ENCODE assay signal across 11 mouse cellular contexts in the genomic region with DNA sequence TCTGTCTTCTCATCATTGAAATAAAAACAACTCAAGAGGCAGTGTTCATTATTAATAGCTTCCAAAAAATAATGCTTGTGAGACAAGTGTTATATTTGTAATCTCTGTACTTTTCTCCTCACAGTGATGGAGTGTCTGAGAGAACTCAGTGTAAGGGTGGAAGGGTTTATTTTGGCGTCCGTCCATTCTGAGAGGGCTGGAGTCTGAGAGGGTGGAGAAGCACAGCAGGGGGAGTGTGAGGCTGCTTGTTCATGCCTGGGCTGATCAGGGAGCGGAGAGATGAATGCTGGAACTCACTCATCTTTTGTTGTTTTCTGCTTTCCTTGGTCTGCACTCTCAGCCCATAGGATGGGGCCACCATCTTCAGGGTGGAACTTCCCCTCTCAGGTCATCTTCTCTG. TPM values are rescaled to one million over a fixed set of nuclear protein-coding genes. Genes with fewer than 3 reads are reported as not detected.
A peak's percentile ranks its signal among the peaks of the same experiment; 100 is the strongest.
DNase-seq lines count a peak whose midpoint lies in the region; ATAC-seq and TF ChIP-seq lines count a peak whose summit lies in the region.
"Had no signal": no experiment of that assay in that cellular context is flagged by ENCODE, and none has a peak within 500 bp of the region (broad histone marks: within the 10 kb centered on the region; RNA-seq: fewer than 3 reads in every experiment).

No protein-coding gene starts in this region.

- H3K9ac ChIP-seq in midbrain, embryonic 14.5 days (replicated peaks; ENCODE audit: low read length) = no peak overlapping the region
- no peak overlapping the region for H3K9ac ChIP-seq in midbrain, embryonic 11.5 days (ENCODE audit: low read length)
- no peak overlapping the region for H3K9ac ChIP-seq in intestine, postnatal 0 days (ENCODE audit: low read depth, low read length)
- no peak overlapping the region for H3K9ac ChIP-seq in neural tube, embryonic 15.5 days (replicated peaks)
- no peak overlapping the region for H3K9ac ChIP-seq in liver, embryonic 12.5 days
- H3K9ac ChIP-seq: liver, embryonic 15.5 days had no signal

- H3K27ac ChIP-seq in midbrain, embryonic 14.5 days (replicated peaks; ENCODE audit: low read depth, low read length) = no peak overlapping the region
- no peak overlapping the region for H3K27ac ChIP-seq in midbrain, embryonic 11.5 days (ENCODE audit: low read depth, low read length)
- no peak overlapping the region for H3K27ac ChIP-seq in intestine, postnatal 0 days (ENCODE audit: low read depth, low read length)
- no peak overlapping the region for H3K27ac ChIP-seq in neural tube, embryonic 15.5 days (replicated peaks)
- no peak overlapping the region for H3K27ac ChIP-seq in liver, embryonic 12.5 days
- H3K27ac ChIP-seq: liver, embryonic 15.5 days had no signal

- peak; percentile 40 for TF ChIP-seq CTCF in intestine, postnatal 0 days (IDR thresholded peaks at IDR 0.05; ENCODE audit: low read depth)

- no peaks in the 10 kb centered on the region for H3K9me3 ChIP-seq in midbrain, embryonic 14.5 days (ENCODE audit: control insufficient read depth, low read length)
- no peaks in the 10 kb centered on the region for H3K9me3 ChIP-seq in midbrain, embryonic 11.5 days (ENCODE audit: control insufficient read depth, low read length)
- no peaks in the 10 kb centered on the region for H3K9me3 ChIP-seq in intestine, postnatal 0 days (ENCODE audit: control insufficient read depth)
- H3K9me3 ChIP-seq in neural tube, embryonic 15.5 days (replicated peaks) = no peaks in the 10 kb centered on the region
- no peaks in the 10 kb centered on the region for H3K9me3 ChIP-seq in liver, embryonic 12.5 days (replicated peaks)
- H3K9me3 ChIP-seq: liver, embryonic 15.5 days had no signal

- no peaks in the 10 kb centered on the region for H3K36me3 ChIP-seq in midbrain, embryonic 14.5 days (ENCODE audit: control insufficient read depth, insufficient read depth, low read length)
- H3K36me3 ChIP-seq in midbrain, embryonic 11.5 days (ENCODE audit: control insufficient read depth, insufficient read depth, low read length) = no peaks in the 10 kb centered on the region
- H3K36me3 ChIP-seq in intestine, postnatal 0 days (ENCODE audit: control insufficient read depth, insufficient read depth) = no peaks in the 10 kb centered on the region; the same call in 1 of the 2 replicates
- 0 out of 2 replicates have a peak, but pooled peaks cover 2% of the 10 kb centered on the region for H3K36me3 ChIP-seq in neural tube, embryonic 15.5 days
- no peaks in the 10 kb centered on the region for H3K36me3 ChIP-seq in liver, embryonic 12.5 days
- H3K36me3 ChIP-seq: liver, embryonic 15.5 days had no signal

- no peaks in the 10 kb centered on the region for H3K27me3 ChIP-seq in midbrain, embryonic 14.5 days (ENCODE audit: control insufficient read depth, insufficient read depth, low read length)
- H3K27me3 ChIP-seq in midbrain, embryonic 11.5 days (ENCODE audit: control insufficient read depth, insufficient read depth, low read length) = no peaks in the 10 kb centered on the region
- no peaks in the 10 kb centered on the region for H3K27me3 ChIP-seq in intestine, postnatal 0 days (replicated peaks; ENCODE audit: control insufficient read depth, insufficient read depth, low read length)
- no peaks in the 10 kb centered on the region for H3K27me3 ChIP-seq in neural tube, embryonic 15.5 days (replicated peaks)
- no peaks in the 10 kb centered on the region for H3K27me3 ChIP-seq in liver, embryonic 12.5 days (replicated peaks)
- H3K27me3 ChIP-seq: liver, embryonic 15.5 days had no signal

- no peak for ATAC-seq in midbrain, embryonic 14.5 days (ENCODE audit: low FRiP score, low TSS enrichment)
- no peak for ATAC-seq in midbrain, embryonic 11.5 days (ENCODE audit: low FRiP score)
- ATAC-seq in intestine, postnatal 0 days = no peak
- ATAC-seq in neural tube, embryonic 15.5 days (ENCODE audit: low FRiP score) = peak; percentile 46; the same call in 1 of the 2 replicates
- no peak for ATAC-seq in liver, embryonic 12.5 days

- no peak overlapping the region for H3K4me3 ChIP-seq in midbrain, embryonic 14.5 days (replicated peaks; ENCODE audit: low read depth, low read length)
- H3K4me3 ChIP-seq in midbrain, embryonic 11.5 days (ENCODE audit: low read depth, low read length) = no peak overlapping the region
- no peak overlapping the region for H3K4me3 ChIP-seq in intestine, postnatal 0 days (ENCODE audit: low read depth, low read length)
- H3K4me3 ChIP-seq in neural tube, embryonic 15.5 days (replicated peaks) = no peak overlapping the region
- no peak overlapping the region for H3K4me3 ChIP-seq in liver, embryonic 12.5 days
- H3K4me3 ChIP-seq: liver, embryonic 15.5 days had no signal

- no peaks in the 10 kb centered on the region; the same call in none of the 2 replicates for H3K4me1 ChIP-seq in midbrain, embryonic 14.5 days (ENCODE audit: control insufficient read depth, insufficient read depth, low read length)
- no peaks in the 10 kb centered on the region for H3K4me1 ChIP-seq in midbrain, embryonic 11.5 days (ENCODE audit: control insufficient read depth, insufficient read depth, low read length)
- H3K4me1 ChIP-seq in intestine, postnatal 0 days (replicated peaks; ENCODE audit: control insufficient read depth, insufficient read depth, low read length) = no peaks in the 10 kb centered on the region
- no peaks in the 10 kb centered on the region for H3K4me1 ChIP-seq in neural tube, embryonic 15.5 days
- H3K4me1 ChIP-seq in liver, embryonic 12.5 days = no peaks in the 10 kb centered on the region
- H3K4me1 ChIP-seq: liver, embryonic 15.5 days had no signal

- WGBS in midbrain, embryonic 14.5 days = 21% methylated on average over 3 of the region's 3 CpGs
- 38% methylated on average over 3 of the region's 3 CpGs for WGBS in midbrain, embryonic 11.5 days
- 55% methylated on average over 3 of the region's 3 CpGs for WGBS in intestine, postnatal 0 days
- 39% methylated on average over 3 of the region's 3 CpGs for WGBS in neural tube, embryonic 15.5 days
- WGBS in liver, embryonic 12.5 days (ENCODE audit: insufficient replicate concordance) = 70% methylated on average over 3 of the region's 3 CpGs

- H3K4me2 ChIP-seq in midbrain, embryonic 14.5 days (ENCODE audit: low read length) = no peak overlapping the region
- H3K4me2 ChIP-seq in midbrain, embryonic 11.5 days = no peak overlapping the region
- H3K4me2 ChIP-seq in intestine, postnatal 0 days (replicated peaks; ENCODE audit: low read depth) = no peak overlapping the region
- H3K4me2 ChIP-seq in neural tube, embryonic 15.5 days = no peak overlapping the region
- no peak overlapping the region for H3K4me2 ChIP-seq in liver, embryonic 12.5 days
- H3K4me2 ChIP-seq: liver, embryonic 15.5 days had no signal

- DNase-seq in cerebellum, postnatal 14 days = peak; percentile 72
- no peak for DNase-seq in cerebellum, adult 8-10 months
- peak; percentile 42 for DNase-seq in midbrain, embryonic 14.5 days
- DNase-seq in midbrain, embryonic 11.5 days (ENCODE audit: low spot score, missing footprints) = no peak
- DNase-seq in left cerebral cortex, adult 8-10 months (ENCODE audit: low spot score in 2 of 2) = no peak
- DNase-seq: adrenal gland, postnatal 36 days had no signal

RNA-seq across cellular contexts. Expression of a gene that starts 36.8 kb away (rescaled TPM):
- 0.23 TPM in 1 of 2 replicates, not detected in the other for polyA plus RNA-seq in midbrain, embryonic 14.5 days (2014; fragmentation: Nextera tagmentation; extraction: Ambion mirVana)
- 0.34 and 0.55 TPM in 2 replicates for polyA plus RNA-seq in midbrain, embryonic 11.5 days (2014; fragmentation: Nextera tagmentation; extraction: Ambion mirVana)
- polyA plus RNA-seq in intestine, postnatal 0 days (2015; fragmentation: Nextera tagmentation; extraction: Ambion mirVana) = 0.16 and 0.17 TPM in 2 replicates
- polyA plus RNA-seq in neural tube, embryonic 15.5 days (2015; fragmentation: Nextera tagmentation; extraction: Ambion mirVana) = 0.09 and 0.88 TPM in 2 replicates
- under 1 TPM; 0.11 to 0.51 (median 0.27) TPM for total RNA-seq in left cerebral cortex, adult 8-10 months (2022)
- 0.07 and 0.11 TPM in 2 replicates for polyA plus RNA-seq in liver, embryonic 12.5 days (2016; fragmentation: Nextera tagmentation; extraction: Ambion mirVana)
- total RNA-seq: gastrocnemius, adult 8-10 months had no signal
- polyA plus RNA-seq: liver, embryonic 15.5 days had no signal

RNA-seq across cellular contexts. Expression of a gene that starts 38.7 kb away (rescaled TPM):
- 7.9 and 8.8 TPM in 2 replicates for polyA plus RNA-seq in midbrain, embryonic 14.5 days (2014; fragmentation: Nextera tagmentation; extraction: Ambion mirVana)
- 4.6 and 5.0 TPM in 2 replicates for polyA plus RNA-seq in midbrain, embryonic 11.5 days (2014; fragmentation: Nextera tagmentation; extraction: Ambion mirVana)
- 5.2 and 5.3 TPM in 2 replicates for polyA plus RNA-seq in intestine, postnatal 0 days (2015; fragmentation: Nextera tagmentation; extraction: Ambion mirVana)
- 5.1 and 5.6 TPM in 2 replicates for polyA plus RNA-seq in neural tube, embryonic 15.5 days (2015; fragmentation: Nextera tagmentation; extraction: Ambion mirVana)
- 1 to 10 TPM; 7.9 to 9.7 (median 9.2) TPM for total RNA-seq in left cerebral cortex, adult 8-10 months (2022)
- polyA plus RNA-seq in liver, embryonic 12.5 days (2016; fragmentation: Nextera tagmentation; extraction: Ambion mirVana) = 1.6 and 1.8 TPM in 2 replicates

Comparison
In these comparisons a context has a peak if more than half of its experiments do, and no peak if none do; other contexts are left out.
1. DNase-seq: peak in cerebellum, postnatal 14 days (2 of 2) and midbrain, embryonic 14.5 days (single experiment); none in cerebellum, adult 8-10 months (single experiment), midbrain, embryonic 11.5 days (single experiment) and left cerebral cortex, adult 8-10 months (0 of 2).